Mouse (Mus musculus) CH12.LX (cell line): ENCODE measurements around the gene Prdm10. TPM values are rescaled to one million over a fixed set of nuclear protein-coding genes. Genes with fewer than 3 reads are reported as not detected.

Experiments used
- DNase-seq: peaks from one replicate; pipeline ENCODE4 v3.0.0-alpha.2; 2013; ENCODE audit errors: extremely low read depth
- H3K27ac ChIP-seq: 2 replicates; pipeline ENCODE4 v1.5.1; 2012; ENCODE audit warnings: low read depth, mild to moderate bottlenecking, control low read depth, moderate library complexity; ENCODE audit not compliant: insufficient read depth
- H3K27me3 ChIP-seq: replicated peaks from 2 replicates; pipeline ENCODE3; 2012; ENCODE audit warnings: inconsistent platforms
- H3K36me3 ChIP-seq, 2 experiments: replicated peaks in 1 of 2; 2 replicates each; pipeline versions ENCODE3 to v1.6.1; 2012; ENCODE audit warnings: inconsistent platforms in 1 of 2, low read length in 1 of 2, mild to moderate bottlenecking in 1 of 2, mixed read lengths in 1 of 2, moderate library complexity in 1 of 2; ENCODE audit not compliant: control insufficient read depth in 1 of 2, insufficient read depth in 1 of 2
- H3K4me1 ChIP-seq, 2 experiments: 2 replicates each; pipeline ENCODE4 v1.6.1; 2012; ENCODE audit warnings: inconsistent platforms in 1 of 2, moderate library complexity in 1 of 2; ENCODE audit not compliant: insufficient read depth in 2 of 2, control insufficient read depth in 1 of 2
- H3K4me2 ChIP-seq: 2 replicates; pipeline ENCODE4 v1.6.1; 2012; ENCODE audit warnings: low read depth, mild to moderate bottlenecking, control low read depth; ENCODE audit not compliant: poor library complexity, insufficient read depth, severe bottlenecking
- H3K4me3 ChIP-seq, 3 experiments: fragments of 150-350 bp in 1 of 3; sonication (generic) in 1 of 3; replicated peaks in 1 of 3; 2 replicates each; pipeline versions ENCODE3 to v1.5.1; 2011 to 2012; ENCODE audit warnings: low read depth in 2 of 3, low read length in 2 of 3, mild to moderate bottlenecking in 2 of 3, moderate library complexity in 2 of 3, control low read depth in 1 of 3, improper control_type of control experiment in 1 of 3, inconsistent platforms in 1 of 3, mixed read lengths in 1 of 3; ENCODE audit not compliant: poor library complexity in 1 of 3
- H3K79me2 ChIP-seq: replicated peaks from 2 replicates; pipeline ENCODE4 v1.6.1; 2012; ENCODE audit warnings: mild to moderate bottlenecking, moderate library complexity; ENCODE audit not compliant: control insufficient read depth, poor library complexity, insufficient read depth, severe bottlenecking; ENCODE audit errors: extremely low read depth
- H3K9ac ChIP-seq: 2 replicates; pipeline ENCODE4 v1.6.1; 2012; ENCODE audit warnings: low read depth, mild to moderate bottlenecking, control low read depth, moderate library complexity; ENCODE audit not compliant: insufficient read depth
- H3K9me3 ChIP-seq: replicated peaks from 2 replicates; pipeline ENCODE3; 2012; ENCODE audit warnings: low read length, inconsistent platforms, mixed read lengths
- BHLHE40 ChIP-seq: IDR thresholded peaks from 2 replicates; pipeline ENCODE4 v1.6.1; 2011; ENCODE audit warnings: mild to moderate bottlenecking, low read depth, low read length, improper control_type of control experiment
- CHD2 ChIP-seq: IDR thresholded peaks from 2 replicates; pipeline ENCODE4 v1.6.1; 2011; ENCODE audit warnings: low read length, improper control_type of control experiment
- E2F4 ChIP-seq: IDR thresholded peaks from 2 replicates; pipeline ENCODE4 v1.6.1; 2011; ENCODE audit warnings: low read depth, low read length, improper control_type of control experiment; ENCODE audit not compliant: insufficient replicate concordance
- EP300 ChIP-seq: IDR thresholded peaks from 2 replicates; pipeline ENCODE4 v1.6.1; 2011; ENCODE audit warnings: low read length, improper control_type of control experiment
- IRF4 ChIP-seq: IDR thresholded peaks from 2 replicates; pipeline ENCODE4 v1.6.1; 2014; ENCODE audit warnings: low read depth, mild to moderate bottlenecking, inconsistent platforms, low read length, improper control_type of control experiment
- JUN ChIP-seq: IDR thresholded peaks from 2 replicates; pipeline ENCODE4 v1.6.1; 2011; ENCODE audit warnings: low read depth, mild to moderate bottlenecking, low read length, improper control_type of control experiment, moderate library complexity; ENCODE audit not compliant: insufficient read depth
- KAT2A ChIP-seq: IDR thresholded peaks from 2 replicates; pipeline ENCODE4 v1.6.1; 2012; ENCODE audit warnings: low read length, improper control_type of control experiment, inconsistent platforms; ENCODE audit not compliant: insufficient replicate concordance
- MAFK ChIP-seq: IDR thresholded peaks from 2 replicates; pipeline ENCODE4 v1.6.1; 2011; ENCODE audit warnings: low read length, improper control_type of control experiment; ENCODE audit not compliant: insufficient replicate concordance
- POLR2AphosphoS2 ChIP-seq: IDR thresholded peaks from 2 replicates; pipeline ENCODE4 v1.6.1; 2011; ENCODE audit warnings: low read depth, low read length, improper control_type of control experiment
- RAD21 ChIP-seq: IDR thresholded peaks from 2 replicates; pipeline ENCODE4 v1.6.1; 2011; ENCODE audit warnings: low read depth, mild to moderate bottlenecking, low read length, improper control_type of control experiment, moderate library complexity
- SIN3A ChIP-seq: IDR thresholded peaks from 2 replicates; pipeline ENCODE4 v1.6.1; 2012; ENCODE audit warnings: low read length, improper control_type of control experiment, inconsistent platforms
- SMC3 ChIP-seq: IDR thresholded peaks from 2 replicates; pipeline ENCODE4 v1.6.1; 2011; ENCODE audit warnings: low read depth, low read length, improper control_type of control experiment
- TCF12 ChIP-seq: IDR thresholded peaks from 2 replicates; pipeline ENCODE4 v1.6.1; 2014; ENCODE audit warnings: low read depth, mild to moderate bottlenecking, inconsistent platforms, low read length, improper control_type of control experiment
- USF1 ChIP-seq: IDR thresholded peaks from 2 replicates; pipeline ENCODE4 v1.6.1; 2014; ENCODE audit warnings: low read depth, mild to moderate bottlenecking, inconsistent platforms, low read length, improper control_type of control experiment
- ZKSCAN1 ChIP-seq: IDR thresholded peaks from 2 replicates; pipeline ENCODE4 v1.6.1; 2012; ENCODE audit warnings: low read depth, inconsistent platforms, low read length, improper control_type of control experiment, borderline replicate concordance
- ZMIZ1 ChIP-seq: IDR thresholded peaks from 2 replicates; pipeline ENCODE4 v1.6.1; 2012; ENCODE audit warnings: low read depth, mild to moderate bottlenecking, inconsistent platforms, low read length, improper control_type of control experiment
- ZNF384 ChIP-seq: IDR thresholded peaks from 2 replicates; pipeline ENCODE4 v1.6.1; 2012; ENCODE audit warnings: low read depth, low read length, improper control_type of control experiment, inconsistent platforms
- dilution Hi-C: fragments of 300-500 bp; cut with MboI; formaldehyde crosslinking; loops from 2 replicates; pipeline ENCODE4 v1.14.3; 2020; ENCODE audit warnings: low sequenced_read_pairs; ENCODE audit not compliant: extremely low pct_unique_long_range_greater_than_20kb, extremely low pct_ligation_motif_present
- in situ Hi-C: fragments of 300-500 bp; cut with MboI; formaldehyde crosslinking; loops from 3 replicates; pipeline ENCODE4 v1.14.3; 2019; ENCODE audit warnings: low sequenced_read_pairs, low pct_ligation_motif_present, low pct_unique_long_range_greater_than_20kb, mixed read lengths
- polyA plus RNA-seq: library from polyadenylated mRNA; unstranded; fragments of >175 nt; gene quantifications from 2 replicates; pipeline ENCODE4 v1.2.1, GENCODE M21; 2012; ENCODE audit warnings: low read depth; ENCODE audit not compliant: insufficient read length
- total RNA-seq, 2 experiments: library from RNA; depleted of rRNA; stranded (reverse); fragments of 300-350 nt in 1 of 2; fragments of >200 nt in 1 of 2; gene quantifications; 2 replicates each; pipeline ENCODE4 v1.2.3; 2012 to 2014

Prdm10 gene
- total and polyA plus RNA-seq, 3 experiments, result 4.5 to 6.7 (median 4.7) TPM

DNA sequence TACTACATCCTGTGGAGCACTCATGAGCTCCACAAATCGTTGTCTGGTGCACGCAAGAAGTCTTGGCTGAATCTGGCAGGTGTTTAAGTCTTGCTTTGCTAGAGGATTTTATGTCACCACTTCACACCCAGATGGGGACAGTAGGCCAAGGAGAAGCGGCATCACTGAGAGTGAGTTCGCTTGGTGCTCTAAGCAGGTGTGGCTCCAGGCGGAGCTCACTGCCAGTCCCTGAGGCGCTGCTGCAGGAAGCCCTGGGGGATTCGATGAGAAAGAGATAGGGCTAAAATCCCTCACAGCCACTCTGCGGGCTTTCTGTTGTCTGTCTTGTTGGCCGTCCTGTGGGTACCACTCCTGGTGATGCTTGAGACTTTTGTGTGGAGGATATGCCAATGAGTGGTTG is 149.7 kb downstream of the Prdm10 start:
- no peak overlapping the region for H3K4me2 ChIP-seq
- H3K36me3 ChIP-seq, result peaks cover 0 to 4% of the 10 kb centered on the region in 2 experiments
- DNase-seq, result no peak
- H3K27ac ChIP-seq, result no peak overlapping the region
- in situ Hi-C loops (no loop called here), dilution Hi-C loops (no loop called here)
- H3K4me1 ChIP-seq, result peaks cover 0 to 2% of the 10 kb centered on the region in 2 experiments; a peak in 1 of 4 replicates
- H3K27me3 ChIP-seq, result no peaks in the 10 kb centered on the region
- H3K9ac ChIP-seq, result no peak overlapping the region
- no peaks in the 10 kb centered on the region for H3K79me2 ChIP-seq
- H3K4me3 ChIP-seq, result no peak overlapping the region
- no peak for TF ChIP-seq ZNF384
- TF ChIP-seq ZMIZ1, result no peak
- no peak for TF ChIP-seq RAD21
- no peak for TF ChIP-seq E2F4
- TF ChIP-seq MAFK, result no peak
- TF ChIP-seq CHD2, result no peak
- no peak for TF ChIP-seq IRF4
- no peak for TF ChIP-seq KAT2A
- TF ChIP-seq JUN, result no peak
- TF ChIP-seq EP300, result no peak
- TF ChIP-seq POLR2AphosphoS2, result no peak
- no peak for TF ChIP-seq SMC3
- TF ChIP-seq USF1, result no peak
- no peak for TF ChIP-seq ZKSCAN1
- no peak for TF ChIP-seq BHLHE40
- no peak for TF ChIP-seq SIN3A
- no peak for TF ChIP-seq TCF12
- H3K9me3 ChIP-seq, result no peaks in the 10 kb centered on the region

Other genes starting within 250 kb of the Prdm10 start
- gene Zbtb44, start 249.9 kb upstream of the Prdm10 start, total RNA-seq (2012; rRNA removed), result 9.1 and 10.3 TPM in 2 replicates
- gene Zbtb44, start 249.9 kb upstream of the Prdm10 start, total RNA-seq (2014; rRNA removed), result 14.3 and 16.8 TPM in 2 replicates
- 13.4 and 14.0 TPM in 2 replicates for gene Zbtb44, start 249.9 kb upstream of the Prdm10 start, polyA plus RNA-seq
- 8.9 and 10.9 TPM in 2 replicates for gene St14, start 148.7 kb upstream of the Prdm10 start, total RNA-seq (2012; rRNA removed)
- gene St14, start 148.7 kb upstream of the Prdm10 start, total RNA-seq (2014; rRNA removed), result 4.3 and 5.2 TPM in 2 replicates
- gene St14, start 148.7 kb upstream of the Prdm10 start, polyA plus RNA-seq, result 8.6 and 9.6 TPM in 2 replicates
- gene Aplp2, start 68.7 kb upstream of the Prdm10 start, total RNA-seq (2012; rRNA removed), result 26.0 and 30.4 TPM in 2 replicates
- 39.1 and 44.3 TPM in 2 replicates for gene Aplp2, start 68.7 kb upstream of the Prdm10 start, total RNA-seq (2014; rRNA removed)
- gene Aplp2, start 68.7 kb upstream of the Prdm10 start, polyA plus RNA-seq, result 52.7 and 55.1 TPM in 2 replicates
- gene Nfrkb, start 105.7 kb downstream of the Prdm10 start, total RNA-seq (2012; rRNA removed), result 15.6 and 17.0 TPM in 2 replicates
- 15.2 and 15.5 TPM in 2 replicates for gene Nfrkb, start 105.7 kb downstream of the Prdm10 start, total RNA-seq (2014; rRNA removed)
- 20.1 and 22.0 TPM in 2 replicates for gene Nfrkb, start 105.7 kb downstream of the Prdm10 start, polyA plus RNA-seq
- not detected in 2 replicates for gene Tmem45b, start 183.9 kb downstream of the Prdm10 start, total RNA-seq (2012; rRNA removed)
- gene Tmem45b, start 183.9 kb downstream of the Prdm10 start, total RNA-seq (2014; rRNA removed), result not detected in 2 replicates
- gene Tmem45b, start 183.9 kb downstream of the Prdm10 start, polyA plus RNA-seq, result not detected in 2 replicates